Mouse (Mus musculus) skeletal muscle tissue, adult 2 months (tissue): ENCODE data around the gene BC052040.
A peak's percentile ranks its signal among the peaks of the same experiment; 100 is the strongest.

Experiments
- DNase-seq: peaks from one replicate; pipeline ENCODE4 v3.0.0-alpha.2; 2012; ENCODE audit warnings: low read depth, low spot score

BC052040 gene

DNA sequence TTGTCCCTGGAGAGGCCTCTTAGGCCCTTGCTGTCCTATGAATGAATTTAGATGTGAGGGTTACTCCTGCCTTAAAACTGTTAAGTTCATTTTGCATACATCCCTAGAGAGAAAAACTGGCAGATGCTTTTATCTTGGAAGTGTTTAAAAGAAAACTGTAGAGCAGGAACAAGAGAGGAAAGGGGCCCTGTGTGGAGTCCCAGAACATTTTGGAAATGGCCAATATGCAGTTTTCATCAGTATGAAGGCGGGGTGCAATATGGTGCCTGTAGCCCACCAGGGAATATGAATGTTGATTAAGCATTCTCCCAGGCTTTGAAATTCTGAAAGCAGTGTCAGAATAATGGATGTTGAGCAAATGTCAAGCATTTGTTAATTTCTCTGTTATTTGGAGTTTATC is 19.8 kb downstream of the BC052040 start:
- DNase-seq = no peak

DNA sequence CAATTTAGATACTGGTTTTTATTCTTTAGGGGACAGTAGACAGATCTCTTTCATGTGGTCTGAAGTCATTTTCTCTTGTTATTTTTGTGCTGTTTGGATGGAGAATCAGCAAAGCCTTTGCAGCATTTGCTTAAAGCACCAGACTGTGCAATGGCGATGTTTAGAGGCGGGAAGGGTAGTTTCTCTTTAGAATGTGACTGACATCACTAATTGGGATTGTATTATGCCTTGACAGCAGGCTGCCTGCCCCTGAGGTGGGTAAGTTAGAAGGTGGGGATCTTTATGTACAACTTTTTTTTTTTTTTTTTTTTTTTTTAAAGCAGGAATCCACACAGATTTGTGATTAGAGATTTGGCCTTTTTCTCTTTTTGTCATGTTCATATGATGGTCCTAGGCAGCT is 20.6 kb downstream of the BC052040 start:
- DNase-seq = no peak

DNA sequence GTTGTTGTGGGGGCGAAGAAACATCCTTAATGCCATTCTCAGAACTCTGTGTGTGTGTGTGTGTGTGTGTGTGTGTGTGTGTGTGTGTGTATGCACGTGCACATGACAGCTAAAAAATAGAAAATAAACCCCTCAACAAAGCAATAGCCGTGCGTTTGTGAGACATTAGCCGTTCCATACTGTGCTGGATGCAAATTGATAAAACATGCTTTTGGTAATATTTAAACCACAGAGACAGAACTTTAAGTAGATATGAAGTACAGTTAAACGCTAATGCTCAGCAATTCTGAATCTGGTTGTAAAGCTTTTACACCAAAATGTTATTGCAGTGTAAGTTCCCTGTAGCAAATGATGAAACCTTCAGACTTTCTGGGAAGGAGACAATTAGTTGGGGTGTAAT is 22.6 kb downstream of the BC052040 start:
- DNase-seq = no peak

DNA sequence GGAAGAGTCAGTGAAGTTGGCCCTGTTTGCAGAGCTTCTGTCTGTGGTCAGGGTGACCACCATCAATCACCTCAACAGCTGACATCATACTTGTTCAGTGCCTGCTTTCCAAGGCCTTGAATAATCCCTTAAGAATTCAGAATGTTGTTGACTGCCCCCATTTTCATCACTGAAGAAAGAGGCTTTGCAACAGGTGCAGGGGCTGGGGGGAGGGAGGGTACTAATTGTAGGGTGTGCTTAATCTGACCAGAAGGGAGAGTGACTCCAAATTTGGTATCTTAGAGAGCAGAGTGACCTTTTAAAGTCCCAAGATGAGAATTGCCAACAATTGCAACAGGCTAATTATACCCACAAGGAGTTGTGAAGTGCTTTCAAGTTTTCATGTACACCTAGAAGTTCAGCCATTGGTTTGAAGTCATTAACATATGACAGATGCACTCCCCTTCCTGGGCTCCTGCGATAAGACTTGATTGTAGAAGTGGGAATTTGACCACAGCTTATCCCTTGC is 24.4 kb downstream of the BC052040 start:
- DNase-seq = peak; percentile 83

DNA sequence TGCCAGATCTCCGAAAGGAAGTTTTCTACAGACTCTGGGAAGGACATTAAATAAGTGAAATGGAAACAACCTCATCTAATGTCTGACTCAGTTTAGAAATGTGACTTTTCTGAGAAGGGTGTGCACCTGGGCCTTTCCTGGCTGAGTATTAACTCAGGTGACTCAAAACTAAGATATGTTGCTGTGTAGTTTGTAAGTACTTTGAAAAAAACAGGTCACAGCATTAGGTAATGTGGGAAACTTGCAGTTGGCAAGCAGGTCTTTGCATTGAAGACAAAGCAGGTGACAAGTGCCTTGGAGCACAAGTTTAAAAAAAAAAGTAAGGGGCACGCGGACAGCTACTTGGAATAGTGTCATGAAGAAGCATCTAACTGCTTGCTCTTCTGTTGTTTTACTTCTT is 27.5 kb downstream of the BC052040 start:
- no peak for DNase-seq

DNA sequence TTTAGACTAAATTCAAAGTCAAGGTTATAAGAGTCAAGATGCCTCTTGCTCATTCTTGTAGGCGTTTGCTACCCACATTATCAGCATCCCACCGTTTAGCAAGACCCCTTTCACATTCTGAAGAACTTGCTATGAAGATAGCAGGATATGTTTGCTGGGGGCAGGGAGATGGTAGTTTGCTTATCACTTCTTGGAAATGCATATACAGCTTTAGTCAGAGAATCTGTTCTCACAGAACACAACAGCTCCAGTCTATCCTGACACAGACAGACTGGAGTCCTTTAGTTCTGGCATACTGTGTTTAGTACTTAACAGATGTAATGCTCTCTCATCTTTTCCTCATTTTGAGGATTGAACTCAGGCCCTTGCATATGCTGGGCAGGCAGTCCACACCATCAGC is 28.6 kb downstream of the BC052040 start:
- no peak for DNase-seq

DNA sequence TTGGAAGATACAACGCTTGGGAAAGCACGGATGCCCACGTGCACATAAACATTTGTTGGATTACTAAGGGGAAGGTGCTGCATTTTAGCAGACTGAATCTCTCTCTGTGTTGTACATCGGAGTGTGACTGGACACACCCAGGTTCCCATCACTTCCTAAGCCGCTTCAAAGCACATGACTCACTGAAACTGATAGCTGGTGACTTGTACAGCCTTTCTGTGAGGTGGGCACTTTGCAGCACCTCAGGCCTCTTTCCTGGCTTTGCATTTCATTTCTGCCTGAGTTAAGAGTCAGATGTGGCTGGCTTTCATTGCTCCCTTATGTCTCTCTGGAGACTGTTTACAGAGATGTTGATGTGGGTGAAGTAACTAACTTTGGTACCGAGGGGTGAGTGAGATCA is 29.0 kb downstream of the BC052040 start:
- DNase-seq = no peak

DNA sequence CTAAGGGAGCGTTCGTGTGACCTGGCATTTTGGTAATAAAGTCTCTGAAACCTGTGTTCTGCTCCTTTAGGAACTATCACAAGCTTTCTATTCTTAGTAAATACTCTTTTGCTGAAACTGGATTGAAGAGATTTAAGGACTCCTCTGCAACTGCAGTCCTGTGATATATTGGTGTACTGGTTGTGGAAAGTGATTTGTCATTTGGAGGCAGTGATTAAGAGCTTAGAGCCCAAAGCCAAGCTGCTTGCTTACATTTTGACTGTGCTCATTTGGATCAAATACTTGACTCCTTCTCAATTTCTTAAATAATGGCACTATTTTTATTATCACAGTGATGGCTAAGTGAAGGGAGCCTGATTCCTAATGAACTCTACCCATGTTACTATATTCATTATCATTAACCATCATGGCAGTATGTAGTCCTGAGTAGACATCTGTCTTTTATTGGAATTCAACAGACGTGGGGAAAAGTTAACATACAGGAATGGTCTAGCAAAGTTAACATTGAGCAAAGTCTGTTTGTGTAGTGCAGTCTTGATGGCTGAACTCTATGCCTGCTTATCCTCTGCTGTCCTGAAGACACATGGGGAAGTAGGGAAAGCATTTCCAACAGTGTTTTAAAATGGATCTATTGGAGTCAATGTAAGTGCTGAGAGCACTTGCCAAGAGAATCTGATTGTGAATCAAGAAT is 32.5 kb downstream of the BC052040 start:
- DNase-seq = no peak

DNA sequence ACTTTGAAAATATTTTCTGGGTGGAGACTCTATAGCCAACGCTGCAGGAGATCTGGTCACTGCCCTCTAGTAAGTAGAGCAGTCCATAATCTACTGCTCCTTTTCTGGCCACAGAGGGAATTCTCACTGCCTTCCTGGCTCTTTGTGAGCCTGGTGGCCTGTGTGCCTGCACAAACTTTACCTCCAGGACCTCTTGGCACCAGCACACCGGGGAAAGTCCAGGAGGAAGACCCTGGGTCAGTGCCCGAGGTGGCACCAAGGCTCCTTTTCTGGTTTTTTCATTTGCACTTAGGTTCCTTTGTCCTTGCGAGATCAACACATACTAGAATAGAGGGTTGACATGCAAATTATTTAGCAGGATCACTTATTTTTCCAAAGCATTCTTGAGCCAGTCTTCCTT is 47.0 kb downstream of the BC052040 start:
- no peak for DNase-seq

DNA sequence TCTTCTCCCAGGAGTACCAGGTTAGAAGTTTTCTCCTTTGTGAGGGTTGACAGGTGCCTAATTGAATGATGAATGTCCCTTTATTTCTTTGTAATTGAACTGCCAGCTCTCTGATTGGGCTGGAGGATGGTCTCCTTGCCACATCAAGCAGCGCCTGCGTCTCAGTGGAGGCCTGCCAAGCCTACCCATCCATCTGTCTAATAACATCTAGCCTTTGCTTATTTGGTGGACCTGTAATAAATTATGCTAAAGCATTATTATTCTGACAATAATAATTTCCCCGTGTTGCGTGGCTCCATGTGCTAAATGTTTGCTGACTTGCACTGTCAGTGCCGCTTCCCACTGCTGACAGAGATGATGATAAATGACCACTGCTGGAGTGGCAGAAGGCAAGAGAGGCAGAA is 49.5 kb downstream of the BC052040 start:
- DNase-seq = no peak

DNA sequence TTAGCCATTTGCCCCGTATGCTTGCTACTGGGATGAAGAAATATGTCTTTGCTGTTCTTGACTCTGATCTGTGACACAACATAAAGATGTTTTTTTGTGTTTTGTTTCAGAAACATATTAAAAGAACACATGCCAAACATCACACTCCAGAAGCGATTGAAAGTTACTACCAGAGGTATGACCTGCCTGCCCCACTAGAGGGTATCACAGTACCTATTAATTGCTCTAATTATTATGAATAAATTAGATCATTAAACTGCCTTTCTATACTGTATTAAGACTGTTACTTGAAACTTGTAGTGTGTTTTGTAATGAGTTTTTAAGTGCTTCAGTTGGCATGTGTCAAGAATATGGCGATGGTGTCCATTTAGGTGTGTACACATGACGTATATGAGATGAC is 50.3 kb downstream of the BC052040 start:
- DNase-seq = no peak

DNA sequence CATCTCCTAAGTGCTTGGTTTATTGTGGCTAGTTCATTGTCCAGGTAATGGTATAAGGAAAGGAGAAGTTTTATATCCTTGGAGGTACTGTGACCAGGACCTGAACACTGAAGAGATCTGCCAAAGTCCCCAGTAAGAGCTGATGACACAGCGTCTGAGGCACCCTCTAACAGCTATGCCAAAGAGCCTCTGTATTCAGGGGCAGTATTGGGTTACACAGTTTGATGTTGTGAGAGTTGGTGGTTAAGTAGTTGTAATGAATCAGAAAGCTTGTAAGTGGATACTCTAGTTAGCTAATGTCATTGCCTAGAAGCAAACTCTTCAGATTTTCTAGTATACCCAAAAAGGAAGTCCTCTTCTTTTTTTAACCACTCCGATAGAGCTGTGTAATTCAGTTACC is 68.7 kb downstream of the BC052040 start:
- DNase-seq = no peak

DNA sequence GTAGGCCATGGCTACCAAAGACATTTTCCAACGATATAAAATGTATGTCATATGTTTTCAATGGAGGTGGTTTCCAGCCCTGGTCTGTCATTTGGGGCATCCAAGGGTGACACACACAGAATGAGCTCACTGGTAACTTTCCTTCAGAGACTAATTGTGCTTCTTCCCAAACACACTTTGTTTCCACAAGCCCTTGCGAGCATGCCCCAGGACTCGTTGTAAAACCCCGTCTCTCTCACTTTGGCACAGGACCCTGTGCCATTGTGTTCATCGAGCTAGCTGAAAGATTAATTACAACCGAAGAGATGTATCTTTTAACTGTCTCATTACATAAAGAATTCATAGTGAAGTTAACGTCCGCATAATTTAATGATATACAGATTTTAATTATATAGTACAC is 78.2 kb downstream of the BC052040 start:
- DNase-seq = no peak

DNA sequence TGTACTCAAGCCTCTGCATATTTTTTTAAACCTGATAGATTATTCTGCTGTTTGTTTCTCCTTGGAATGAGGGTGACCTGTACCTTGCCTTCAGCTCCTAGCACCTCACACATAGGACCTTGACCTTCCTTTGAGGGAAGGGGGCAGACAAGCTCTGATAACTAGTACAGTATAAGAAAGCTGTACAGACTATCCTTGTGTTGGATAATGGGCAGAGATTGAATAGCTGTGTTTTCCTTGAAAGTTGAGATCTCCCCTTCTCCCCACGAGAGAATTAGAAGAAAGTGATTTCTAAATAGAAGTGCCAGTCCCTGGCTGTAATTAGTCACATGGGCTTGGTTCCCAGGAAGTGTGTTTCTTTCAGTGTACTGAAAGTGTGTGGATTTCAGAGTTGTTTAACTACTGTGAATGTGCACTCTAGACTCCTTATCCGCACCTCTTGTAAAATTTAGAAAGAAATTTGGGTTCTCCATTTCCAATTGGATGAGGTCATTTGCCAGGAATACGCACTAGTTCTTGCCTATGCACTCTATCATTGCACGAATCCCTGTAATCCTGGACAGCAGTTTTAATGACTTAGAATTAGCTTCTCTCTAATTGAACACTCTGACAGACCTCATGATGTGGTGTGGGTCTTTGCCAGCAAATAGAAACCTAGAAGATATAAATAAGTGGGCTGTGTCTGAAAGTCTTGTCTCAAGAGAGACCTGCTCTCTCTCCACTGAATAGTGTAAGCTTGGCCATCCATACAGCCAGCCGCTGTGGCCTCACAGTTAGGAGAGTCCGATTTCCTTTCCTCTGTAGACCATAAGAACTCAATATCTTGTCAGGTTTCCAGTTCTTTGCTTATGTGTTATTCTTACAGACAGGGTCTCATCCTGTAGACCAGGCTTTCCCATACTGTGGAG is 79.0 kb downstream of the BC052040 start:
- DNase-seq = no peak

DNA sequence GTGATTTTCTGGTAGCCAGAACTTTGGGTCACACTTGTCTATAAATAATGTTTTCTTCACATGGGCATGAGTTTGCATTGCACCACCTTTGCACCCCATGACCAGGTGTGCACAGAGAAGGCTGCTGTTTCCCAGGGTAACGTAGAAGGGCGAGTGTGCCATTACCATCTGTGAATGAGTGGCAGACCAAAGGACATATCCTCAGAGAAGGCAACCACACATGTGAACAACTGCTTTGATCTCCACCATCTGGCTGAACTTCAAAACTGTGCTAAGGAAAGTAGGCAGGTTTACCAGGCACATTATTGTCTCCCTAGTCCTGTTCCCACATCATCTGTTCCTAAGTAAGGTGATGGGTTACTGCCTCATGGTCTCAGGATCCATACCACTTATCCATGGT is 86.0 kb downstream of the BC052040 start:
- no peak for DNase-seq

DNA sequence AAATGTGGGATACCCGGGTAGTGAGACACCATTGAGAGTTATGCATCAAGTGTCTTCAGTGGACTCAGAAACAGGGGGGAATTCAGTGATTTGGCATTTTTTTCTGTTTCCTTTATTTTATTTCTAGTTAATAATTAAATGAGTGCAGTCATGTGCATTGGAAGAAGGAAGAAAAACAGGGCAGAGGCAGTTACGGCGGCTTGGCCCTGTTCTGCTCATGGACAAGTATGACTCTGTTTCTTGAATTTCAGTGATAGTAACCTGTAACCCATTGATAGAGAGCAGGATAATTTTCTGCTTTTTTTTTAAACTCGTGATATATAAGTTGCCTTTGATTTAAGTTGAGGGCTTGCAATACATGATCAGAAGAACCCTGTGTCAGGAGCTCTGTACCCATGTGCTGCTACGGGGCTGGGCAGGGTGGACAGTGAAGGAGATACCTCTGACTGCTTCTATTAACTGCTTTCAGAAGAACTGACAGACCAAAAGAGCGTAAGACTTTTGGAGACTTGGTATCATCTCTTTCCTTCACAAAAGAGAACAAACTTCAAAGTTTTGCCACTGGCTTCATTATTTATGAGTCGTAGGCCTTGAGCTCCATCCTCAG is 91.6 kb downstream of the BC052040 start:
- no peak for DNase-seq

DNA sequence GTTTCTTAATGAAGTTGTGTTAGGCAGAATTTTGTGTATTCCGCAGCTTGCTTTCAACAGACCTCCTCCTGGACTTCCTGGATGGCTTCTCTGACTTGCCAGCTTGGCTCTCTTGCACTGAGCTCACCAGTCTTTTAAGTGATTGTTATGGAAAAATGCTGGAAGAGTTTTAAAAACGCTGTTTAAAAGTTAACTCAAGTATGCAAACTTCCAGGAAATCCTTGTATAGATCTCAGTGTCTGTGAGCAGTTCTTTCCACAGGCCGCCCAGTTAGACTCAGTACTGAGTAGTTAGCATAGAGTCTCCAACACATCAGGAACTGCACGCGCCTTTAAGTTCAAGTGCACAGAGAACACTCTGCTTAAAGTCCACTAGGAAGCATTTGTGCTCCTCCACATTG is 97.3 kb downstream of the BC052040 start:
- no peak for DNase-seq

DNA sequence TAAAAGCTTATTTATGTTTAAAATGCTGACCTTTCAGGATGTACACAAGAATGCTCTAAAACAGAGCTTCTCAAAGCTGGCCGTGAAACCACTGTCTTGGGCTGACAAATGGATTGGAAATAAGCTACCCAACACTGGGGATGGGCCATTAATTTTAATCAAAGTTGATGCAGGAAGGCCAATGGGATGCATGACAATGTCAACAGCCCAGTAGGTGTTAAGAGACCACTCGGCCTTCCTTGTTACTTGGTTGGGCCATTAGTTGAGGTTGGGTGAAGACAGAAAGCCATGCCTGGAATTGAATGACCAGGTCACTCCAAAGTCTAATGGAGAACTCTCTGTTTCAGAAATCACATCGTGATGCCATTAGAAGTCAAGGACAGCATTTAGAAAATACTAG is 103.7 kb downstream of the BC052040 start:
- DNase-seq = no peak

DNA sequence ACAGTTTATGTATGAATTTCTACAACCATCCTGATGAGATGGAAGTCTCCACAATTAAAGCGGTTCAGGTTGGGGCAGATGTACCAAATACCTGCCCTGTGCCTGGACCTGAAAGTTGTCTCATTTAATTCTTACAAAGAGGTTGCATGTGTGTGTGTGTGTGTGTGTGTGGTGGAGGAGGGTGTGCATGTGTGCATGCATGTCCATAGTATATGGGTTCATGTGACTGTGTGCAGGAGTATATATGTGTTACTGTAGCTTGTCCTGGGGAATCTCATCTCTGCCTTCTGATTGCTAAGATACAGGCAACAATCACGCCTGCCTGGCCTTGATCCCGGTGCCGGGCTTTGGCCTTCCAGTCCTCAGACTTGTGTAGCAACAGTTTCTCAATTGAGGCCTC is 106.1 kb downstream of the BC052040 start:
- no peak for DNase-seq

DNA sequence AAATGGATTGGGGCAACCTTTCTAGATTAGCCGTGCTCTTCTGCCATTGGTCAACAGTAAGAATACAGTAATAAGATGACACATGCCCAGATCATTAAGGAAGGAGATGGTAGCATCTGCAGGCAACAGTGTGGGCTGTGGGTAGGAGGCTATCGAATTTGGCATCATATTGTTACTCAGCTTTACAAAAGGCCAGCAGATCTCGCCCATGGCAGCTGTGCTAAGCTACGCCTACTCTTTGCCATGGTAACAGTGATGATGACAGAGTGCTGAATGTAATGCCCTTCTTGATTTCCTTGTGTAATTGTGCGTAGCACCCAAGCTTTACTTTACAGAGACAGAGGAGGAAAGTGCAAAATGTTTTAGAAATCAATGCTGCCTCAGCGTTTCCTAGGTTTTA is 106.8 kb downstream of the BC052040 start:
- DNase-seq = no peak

DNA sequence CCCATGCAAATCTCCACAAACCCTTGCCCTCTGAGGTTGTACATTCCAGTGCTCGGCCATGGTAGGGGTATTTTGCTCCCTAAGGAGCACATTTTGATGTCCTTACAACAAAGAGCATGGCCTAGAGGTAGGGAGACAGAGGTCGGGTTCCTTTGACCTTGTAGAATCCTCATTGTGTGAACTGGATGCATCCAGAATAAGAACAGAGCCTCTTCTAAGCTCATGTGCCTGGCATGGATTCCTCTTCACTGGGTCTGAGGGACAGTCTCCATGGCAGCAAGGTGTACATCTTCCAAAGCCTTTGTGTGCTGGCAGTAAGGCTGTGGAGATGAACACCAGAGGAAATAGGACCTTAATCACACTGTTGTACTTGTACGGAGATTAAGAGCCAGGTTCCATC is 112.3 kb downstream of the BC052040 start:
- DNase-seq = no peak

DNA sequence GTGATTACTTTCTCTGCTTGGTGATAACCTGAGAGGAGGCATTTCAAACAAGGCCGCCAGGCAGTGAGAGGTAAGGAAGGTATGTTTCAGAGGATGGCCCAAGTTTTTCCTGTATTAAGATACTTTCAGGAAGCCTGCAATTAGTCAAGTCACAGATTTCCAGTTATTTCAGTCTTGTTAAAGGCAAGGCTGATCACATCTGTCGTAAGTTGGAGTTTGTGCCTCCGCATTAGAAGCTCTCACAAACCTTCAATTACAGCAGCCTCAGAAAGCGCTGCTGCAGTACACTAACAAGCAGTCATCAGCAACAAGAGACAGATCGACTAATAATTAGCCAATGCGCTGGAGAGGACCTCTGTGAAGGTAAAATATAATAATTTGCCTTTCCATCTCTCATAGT is 112.9 kb downstream of the BC052040 start:
- DNase-seq = no peak

DNA sequence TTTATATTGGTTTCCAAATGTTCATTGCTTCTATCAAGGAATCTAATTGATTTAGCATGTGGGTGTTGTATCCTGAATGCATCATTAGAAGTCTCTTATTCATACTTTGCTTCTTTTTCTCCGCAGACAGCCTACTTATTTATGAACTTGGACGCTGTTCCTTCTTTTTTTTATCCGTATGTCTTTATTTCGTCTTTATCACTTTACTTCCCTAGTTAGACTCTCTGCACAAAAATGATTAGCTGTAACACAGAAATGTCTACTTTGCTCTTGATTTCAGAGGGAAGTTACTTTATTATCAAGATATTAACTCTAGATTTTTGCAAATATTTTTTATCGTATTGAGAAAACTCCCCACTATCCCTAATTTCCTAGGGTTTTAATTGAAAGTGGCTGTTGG is 117.5 kb downstream of the BC052040 start:
- no peak for DNase-seq
